12 mouse cellular contexts compared by ENCODE assay signal in the genomic region with DNA sequence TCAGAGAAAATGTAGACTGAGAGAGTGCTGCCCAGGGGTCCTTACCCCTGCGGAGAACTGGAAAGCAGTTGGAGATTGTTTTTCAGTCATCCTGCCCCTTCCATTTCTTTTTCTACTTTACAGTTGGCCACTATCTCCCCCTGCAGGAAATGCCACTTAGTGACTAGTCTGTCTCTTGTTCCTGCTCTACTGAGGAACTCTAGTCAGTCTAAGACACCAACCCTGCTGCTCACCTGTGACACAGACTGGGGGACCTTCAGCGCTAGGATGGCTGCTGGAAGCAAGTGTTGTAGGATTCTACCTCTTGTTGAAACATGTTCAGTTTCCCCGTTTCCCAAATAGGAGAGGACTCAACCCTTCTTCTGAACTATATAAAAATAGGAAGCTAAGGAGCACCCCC. TPM values are rescaled to one million over a fixed set of nuclear protein-coding genes. Genes with fewer than 3 reads are reported as not detected.
DNase-seq lines count a peak whose midpoint lies in the region.
"Had no signal": no experiment of that assay in that cellular context is flagged by ENCODE, and none has a peak within 500 bp of the region (broad histone marks: within the 10 kb centered on the region; RNA-seq: fewer than 3 reads in every experiment).

No protein-coding gene starts in this region.

- peak; percentile 34 to 38 for DNase-seq in heart, postnatal 10 days
- no peak for DNase-seq in heart, postnatal 25 days (ENCODE audit: low spot score)
- DNase-seq in 3T3-L1 (ENCODE audit: low read depth, low spot score) (peak; percentile 46), NIH3T3 (ENCODE audit: low read depth) (peak; percentile 49)
- peak; percentile 74 to 79 for DNase-seq in natural killer cell, adult 2 months (ENCODE audit: low spot score in 2 of 2)
- DNase-seq in gastrocnemius, adult 18-20 months (ENCODE audit: low spot score) = no peak
- DNase-seq in layer of hippocampus, postnatal 36 days = no peak
- no peak for DNase-seq in right cerebral cortex, adult 2 months (ENCODE audit: low spot score in 2 of 2)
- DNase-seq: right cerebral cortex, postnatal 14 days had no signal

- intact Hi-C loops in heart, postnatal 10 days (cut with DNase I) = no loop called here
- intact Hi-C loops in heart, postnatal 25 days (cut with DNase I) = loop anchor here (5.0 kb wide), 1 partner anchor 98 kb away; no protein-coding TSS in a partner anchor

RNA-seq across cellular contexts. Expression of gene Rpl9-ps1, which starts 5.9 kb away (rescaled TPM):
- not detected for total RNA-seq in heart, postnatal 10 days (2021)
- not detected for total RNA-seq in heart, postnatal 25 days (2021)
- total RNA-seq in gastrocnemius, adult 18-20 months (2021) = not detected
- total RNA-seq in layer of hippocampus, postnatal 36 days (2021) = not detected
- total RNA-seq: G1E; gastrocnemius, postnatal 4 days; monocyte, adult 5-6 weeks had no signal

RNA-seq across cellular contexts. Expression of gene Ccl3, which starts 9.6 kb away (rescaled TPM):
- under 1 TPM in 1 of 2 experiments, not detected in 1; 0.35 TPM for total RNA-seq in heart, postnatal 10 days (2021)
- under 1 TPM in 1 of 2 experiments, not detected in 1; 0.36 TPM for total RNA-seq in heart, postnatal 25 days (2021)
- not detected for total RNA-seq in gastrocnemius, adult 18-20 months (2021)
- not detected for total RNA-seq in layer of hippocampus, postnatal 36 days (2021)
- total RNA-seq: gastrocnemius, postnatal 4 days had no signal

RNA-seq across cellular contexts. Expression of gene Ccl4, which starts 22.9 kb away (rescaled TPM):
- total RNA-seq in heart, postnatal 10 days (2021) = not detected
- not detected for total RNA-seq in heart, postnatal 25 days (2021)
- not detected for total RNA-seq in gastrocnemius, adult 18-20 months (2021)
- not detected for total RNA-seq in layer of hippocampus, postnatal 36 days (2021)

RNA-seq across cellular contexts. Expression of gene Ccl6, which starts 46.6 kb away (rescaled TPM):
- total RNA-seq in heart, postnatal 10 days (2021) = 1 to 10 TPM; 3.0 to 4.5 TPM
- 10 to 100 TPM in 1 of 2 experiments, 1 to 10 TPM in 1; 9.9 to 10.4 TPM for total RNA-seq in heart, postnatal 25 days (2021)
- 1 to 10 TPM; 3.8 to 6.5 TPM for total RNA-seq in gastrocnemius, adult 18-20 months (2021)
- 1 to 10 TPM in 1 of 2 experiments, under 1 TPM in 1; 0.82 to 2.0 TPM for total RNA-seq in layer of hippocampus, postnatal 36 days (2021)

Comparison
In these comparisons a context has a peak if more than half of its experiments do, and no peak if none do; other contexts are left out.
1. DNase-seq: peak in heart, postnatal 10 days (2 of 2), 3T3-L1 (single experiment), NIH3T3 (single experiment) and natural killer cell, adult 2 months (2 of 2); none in heart, postnatal 25 days (single experiment), gastrocnemius, adult 18-20 months (single experiment), layer of hippocampus, postnatal 36 days (0 of 2) and right cerebral cortex, adult 2 months (0 of 2).